12 mouse cellular contexts compared by ENCODE assay signal in genomic region chr4:80004366-80004700, GRCm38 (mm10).
"Had no signal": no experiment of that assay in that cellular context is flagged by ENCODE, and none has a peak within 500 bp of the region (broad histone marks: within the 10 kb centered on the region; RNA-seq: fewer than 3 reads in every experiment).

No protein-coding gene starts in this region.

- DNase-seq: left cerebral cortex, postnatal 4 days; liver; liver, embryonic 13.5 days; liver, postnatal 0 days; lung, adult 18-20 months; lung, adult 2 months; lung, embryonic 14.5 days; lung, postnatal 10 days; lung, postnatal 14 days; lung, postnatal 36 days; lung, postnatal 4 days; midbrain, embryonic 14.5 days had no signal
